Mouse (Mus musculus) intestine, postnatal 0 days (tissue): ENCODE data around the gene Aplp2. TPM values are rescaled to one million over a fixed set of nuclear protein-coding genes. Genes with fewer than 3 reads are reported as not detected.

Experiments used
- ATAC-seq: fragments of 200-750 bp; cut with Nextera tagmentation; 2 replicates; pipeline ENCODE4 v1.8.0; 2017; ENCODE audit warnings: mild to moderate bottlenecking, moderate TSS enrichment, moderate library complexity
- H3K27ac ChIP-seq: fragments of 300-500 bp; sonication (generic); 2 replicates; pipeline ENCODE4 v1.5.1; 2014; ENCODE audit warnings: mild to moderate bottlenecking, low read depth, low read length, moderate library complexity
- H3K27me3 ChIP-seq: fragments of 300-500 bp; sonication (generic); replicated peaks from 2 replicates; pipeline ENCODE4 v1.6.1; 2014; ENCODE audit warnings: low read length, mixed read lengths; ENCODE audit not compliant: control insufficient read depth, insufficient read depth
- H3K36me3 ChIP-seq: fragments of 300-500 bp; sonication (generic); 2 replicates; pipeline ENCODE4 v1.6.1; 2014; ENCODE audit warnings: mild to moderate bottlenecking, moderate library complexity; ENCODE audit not compliant: control insufficient read depth, insufficient read depth
- H3K4me1 ChIP-seq: fragments of 300-500 bp; sonication (generic); replicated peaks from 2 replicates; pipeline ENCODE4 v1.6.1; 2014; ENCODE audit warnings: antibody characterized with exemption, low read length, mixed read lengths; ENCODE audit not compliant: control insufficient read depth, insufficient read depth
- H3K4me2 ChIP-seq: fragments of 300-500 bp; sonication (generic); replicated peaks from 2 replicates; pipeline ENCODE4 v1.6.1; 2014; ENCODE audit warnings: low read depth, mild to moderate bottlenecking, moderate library complexity
- H3K4me3 ChIP-seq: fragments of 300-500 bp; sonication (generic); 2 replicates; pipeline ENCODE4 v1.5.1; 2014; ENCODE audit warnings: low read depth, low read length
- H3K9ac ChIP-seq: fragments of 300-500 bp; sonication (generic); 2 replicates; pipeline ENCODE4 v1.6.1; 2014; ENCODE audit warnings: mild to moderate bottlenecking, low read depth, low read length
- H3K9me3 ChIP-seq: fragments of 300-500 bp; sonication (generic); 2 replicates; pipeline ENCODE4 v1.6.1; 2016; ENCODE audit warnings: mixed run types; ENCODE audit not compliant: control insufficient read depth
- CTCF ChIP-seq: sonication (generic); IDR thresholded peaks from 2 replicates; pipeline ENCODE4 v1.5.1; 2016; ENCODE audit warnings: low read depth, mild to moderate bottlenecking, control low read depth, antibody characterized with exemption, moderate library complexity
- WGBS: fragments of 180-500 bp; shearing (Covaris S2); extraction: QIAGEN DNeasy Blood & Tissue Kit; methylation state at CpG from one replicate; pipeline ENCODE4 v1.1.7; 2014; 5-methylcytosine and 5-hydroxymethylcytosine counted together
- polyA plus RNA-seq: library from polyadenylated mRNA; unstranded; fragments of >200 nt; fragmentation: Nextera tagmentation; extraction: Ambion mirVana; gene quantifications from 2 replicates; pipeline ENCODE4 v1.2.1, GENCODE M21; 2015

Aplp2 gene
- polyA plus RNA-seq, 1 experiment from 2014 or later: 143 TPM

DNA sequence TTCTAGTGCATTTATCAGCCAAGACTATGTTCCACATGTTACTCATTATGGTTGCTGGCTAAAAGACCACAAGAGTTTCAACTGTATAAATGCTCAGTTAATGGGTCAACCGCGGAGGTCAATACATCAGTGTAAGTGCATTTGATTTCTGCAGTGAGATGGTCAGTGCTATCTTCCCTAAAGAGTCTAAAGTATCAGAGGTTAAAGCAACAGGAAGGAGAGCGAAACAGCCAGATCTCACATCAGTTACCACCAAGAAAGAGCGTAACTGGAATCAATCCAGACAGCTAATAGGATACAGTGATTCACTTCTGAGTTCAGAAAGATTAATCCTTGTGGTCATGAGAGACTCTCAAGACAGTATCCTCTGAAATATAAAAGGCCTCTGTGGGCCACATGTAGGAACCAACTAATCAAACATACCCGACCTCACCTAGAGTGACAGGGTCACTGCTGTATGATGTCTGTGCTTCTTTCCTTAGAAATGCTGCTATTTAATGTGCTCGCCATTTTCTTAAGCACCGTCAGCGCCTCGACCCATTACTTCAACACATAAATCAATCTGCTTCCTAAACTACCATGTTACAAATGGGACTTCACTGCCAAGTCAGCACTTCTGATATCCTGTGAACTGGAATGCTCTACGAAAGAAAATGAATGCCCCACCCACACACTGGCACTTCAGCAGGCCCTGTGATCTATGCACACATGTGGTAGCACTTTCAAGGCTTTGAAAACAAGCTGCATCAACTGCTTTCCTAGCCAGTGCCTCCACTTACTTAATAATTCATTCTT is 30.1 kb downstream of the Aplp2 start:
- WGBS: 67% methylated on average over 10 of the region's 10 CpGs
- Histone ChIP-seq H3K9me3 (no peaks in the 10 kb centered on the region), H3K4me3 (no peak overlapping the region), H3K4me1 (no peaks in the 10 kb centered on the region; the same call in 1 of the 2 replicates), H3K36me3 (no peaks in the 10 kb centered on the region), H3K27ac (no peak overlapping the region), H3K9ac (no peak overlapping the region), H3K27me3 (no peaks in the 10 kb centered on the region), H3K4me2 (no peak overlapping the region)
- ATAC-seq: no peak
- no peak for TF ChIP-seq CTCF

DNA sequence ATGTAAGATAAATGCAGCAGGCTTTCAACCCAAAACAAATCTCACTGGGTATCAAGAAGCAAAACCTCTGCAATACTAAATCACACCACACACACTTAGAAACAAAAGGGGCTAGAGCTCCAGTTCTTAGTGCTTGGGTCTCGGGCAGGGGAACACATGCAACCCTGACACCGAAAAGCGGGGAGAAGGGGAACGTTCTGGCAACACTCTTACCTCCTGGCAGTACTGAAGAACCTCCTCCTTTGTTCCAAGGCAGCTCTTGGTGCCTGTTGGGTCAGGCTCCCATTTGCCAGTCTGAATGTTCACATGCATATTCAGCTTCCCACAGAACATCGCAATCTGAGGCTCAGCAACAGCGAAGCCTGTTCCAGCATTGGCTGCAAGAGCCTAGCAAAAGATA is 33.9 kb downstream of the Aplp2 start:
- no peaks in the 10 kb centered on the region for H3K27me3 ChIP-seq
- 89% methylated on average over 6 of the region's 6 CpGs for WGBS
- ATAC-seq: no peak

GRCm38 (mm10) chr9:31176379-31177130 is 35.1 kb downstream of the Aplp2 start:
- peak; percentile 98 for ATAC-seq
- H3K27ac ChIP-seq: peak overlapping the region; percentile 37
- WGBS: 46% methylated on average over 8 of the region's 8 CpGs

More for the DNA sequence above, 33.9 kb downstream of the Aplp2 start:
- Histone ChIP-seq H3K36me3 (no peaks in the 10 kb centered on the region; the same call in 1 of the 2 replicates), H3K27ac (no peak overlapping the region), H3K9me3 (no peaks in the 10 kb centered on the region), H3K4me3 (no peak overlapping the region), H3K9ac (no peak overlapping the region), H3K4me1 (peaks cover 7% of the 10 kb centered on the region), H3K4me2 (no peak overlapping the region)
- no peak for TF ChIP-seq CTCF

GRCm38 (mm10) chr9:31175978-31176377 is 35.6 kb downstream of the Aplp2 start:
- Histone ChIP-seq H3K4me1 (peaks cover 7% of the 10 kb centered on the region), H3K27me3 (no peaks in the 10 kb centered on the region), H3K4me2 (no peak overlapping the region), H3K36me3 (peaks cover 12% of the 10 kb centered on the region; the same call in 1 of the 2 replicates), H3K9ac (no peak overlapping the region), H3K27ac (peak overlapping the region; percentile 37; the same call in 1 of the 2 replicates), H3K9me3 (no peaks in the 10 kb centered on the region), H3K4me3 (no peak overlapping the region)
- TF ChIP-seq CTCF: no peak
- peak; percentile 12; the same call in 1 of the 2 replicates for ATAC-seq
- 61% methylated on average over 3 of the region's 3 CpGs for WGBS

More at GRCm38 (mm10) chr9:31176379-31177130, 35.1 kb downstream of the Aplp2 start:
- Histone ChIP-seq H3K27me3 (no peaks in the 10 kb centered on the region), H3K4me1 (peaks cover 7% of the 10 kb centered on the region), H3K9ac (no peak overlapping the region), H3K36me3 (peaks cover 7% of the 10 kb centered on the region; the same call in 1 of the 2 replicates), H3K4me3 (no peak overlapping the region), H3K4me2 (peak overlapping the region; percentile 24; the same call in 1 of the 2 replicates), H3K9me3 (no peaks in the 10 kb centered on the region)
- no peak for TF ChIP-seq CTCF

GRCm38 (mm10) chr9:31175346-31175745 is 36.3 kb downstream of the Aplp2 start:
- no peak overlapping the region for H3K27ac ChIP-seq
- no peak for ATAC-seq

More at GRCm38 (mm10) chr9:31175346-31175745, 36.3 kb downstream of the Aplp2 start:
- H3K36me3 ChIP-seq: peaks cover 18% of the 10 kb centered on the region; the same call in 1 of the 2 replicates
- WGBS: 81% methylated on average over 6 of the region's 6 CpGs
- H3K9me3 ChIP-seq: no peaks in the 10 kb centered on the region
- no peaks in the 10 kb centered on the region for H3K27me3 ChIP-seq
- H3K4me2 ChIP-seq: no peak overlapping the region
- H3K4me3 ChIP-seq: no peak overlapping the region
- H3K4me1 ChIP-seq: peaks cover 7% of the 10 kb centered on the region
- no peak for TF ChIP-seq CTCF
- no peak overlapping the region for H3K9ac ChIP-seq
